Mouse (Mus musculus) lung, postnatal 0 days (tissue): ENCODE results near the gene Slc22a18. TPM values are rescaled to one million over a fixed set of nuclear protein-coding genes. Genes with fewer than 3 reads are reported as not detected.
A peak's percentile ranks its signal among the peaks of the same experiment; 100 is the strongest.

ENCODE experiments used
- ATAC-seq: fragments of 200-750 bp; cut with Nextera tagmentation; 2 replicates; pipeline ENCODE4 v1.8.0; 2017; ENCODE audit warnings: moderate library complexity
- DNase-seq: peaks from one replicate; pipeline ENCODE4 v3.0.0-alpha.2; 2016; ENCODE audit warnings: low spot score
- H3K27ac ChIP-seq: fragments of 300-500 bp; sonication (generic); 2 replicates; pipeline ENCODE4 v1.5.1; 2014; ENCODE audit warnings: antibody characterized with exemption, mild to moderate bottlenecking, low read length, mixed read lengths
- H3K27me3 ChIP-seq: fragments of 300-500 bp; sonication (generic); replicated peaks from 2 replicates; pipeline ENCODE4 v1.6.1; 2014; ENCODE audit warnings: low read length, mixed read lengths; ENCODE audit not compliant: insufficient read depth
- H3K36me3 ChIP-seq: fragments of 300-500 bp; sonication (generic); 2 replicates; pipeline ENCODE4 v1.6.1; 2014; ENCODE audit warnings: low read length, mixed read lengths; ENCODE audit not compliant: insufficient read depth
- H3K4me1 ChIP-seq: fragments of 300-500 bp; sonication (generic); 2 replicates; pipeline ENCODE4 v1.6.1; 2014; ENCODE audit warnings: antibody characterized with exemption, low read depth, low read length, mixed read lengths; ENCODE audit not compliant: insufficient read depth
- H3K4me2 ChIP-seq: fragments of 300-500 bp; sonication (generic); replicated peaks from 2 replicates; pipeline ENCODE4 v1.6.1; 2014; ENCODE audit warnings: low read depth, mild to moderate bottlenecking, low read length, moderate library complexity, mixed read lengths
- H3K4me3 ChIP-seq: fragments of 300-500 bp; sonication (generic); 2 replicates; pipeline ENCODE4 v1.5.1; 2014; ENCODE audit warnings: low read depth, low read length
- H3K9ac ChIP-seq: fragments of 300-500 bp; sonication (generic); replicated peaks from 2 replicates; pipeline ENCODE4 v1.6.1; 2014; ENCODE audit warnings: low read depth, mild to moderate bottlenecking
- H3K9me3 ChIP-seq: fragments of 300-500 bp; sonication (generic); 2 replicates; pipeline ENCODE4 v1.6.1; 2016; ENCODE audit warnings: low read length, mixed read lengths
- CTCF ChIP-seq: IDR thresholded peaks from 2 replicates; pipeline ENCODE4 v1.5.1; 2016; ENCODE audit warnings: antibody characterized with exemption, mild to moderate bottlenecking
- EP300 ChIP-seq: IDR thresholded peaks from 2 replicates; pipeline ENCODE4 v1.6.1; 2016; ENCODE audit warnings: antibody characterized with exemption, mild to moderate bottlenecking, control low read depth
- WGBS: fragments of 180-500 bp; shearing (Covaris S2); extraction: QIAGEN DNeasy Blood & Tissue Kit; methylation state at CpG from one replicate; pipeline ENCODE4 v1.1.7; 2014; 5-methylcytosine and 5-hydroxymethylcytosine counted together
- polyA plus RNA-seq: library from polyadenylated mRNA; unstranded; fragments of >200 nt; fragmentation: Nextera tagmentation; extraction: Ambion mirVana; gene quantifications from 2 replicates; pipeline ENCODE4 v1.2.1, GENCODE M21; 2015

Slc22a18 gene
- polyA plus RNA-seq, 1 experiment from 2014 or later: 4.4 TPM

DNA sequence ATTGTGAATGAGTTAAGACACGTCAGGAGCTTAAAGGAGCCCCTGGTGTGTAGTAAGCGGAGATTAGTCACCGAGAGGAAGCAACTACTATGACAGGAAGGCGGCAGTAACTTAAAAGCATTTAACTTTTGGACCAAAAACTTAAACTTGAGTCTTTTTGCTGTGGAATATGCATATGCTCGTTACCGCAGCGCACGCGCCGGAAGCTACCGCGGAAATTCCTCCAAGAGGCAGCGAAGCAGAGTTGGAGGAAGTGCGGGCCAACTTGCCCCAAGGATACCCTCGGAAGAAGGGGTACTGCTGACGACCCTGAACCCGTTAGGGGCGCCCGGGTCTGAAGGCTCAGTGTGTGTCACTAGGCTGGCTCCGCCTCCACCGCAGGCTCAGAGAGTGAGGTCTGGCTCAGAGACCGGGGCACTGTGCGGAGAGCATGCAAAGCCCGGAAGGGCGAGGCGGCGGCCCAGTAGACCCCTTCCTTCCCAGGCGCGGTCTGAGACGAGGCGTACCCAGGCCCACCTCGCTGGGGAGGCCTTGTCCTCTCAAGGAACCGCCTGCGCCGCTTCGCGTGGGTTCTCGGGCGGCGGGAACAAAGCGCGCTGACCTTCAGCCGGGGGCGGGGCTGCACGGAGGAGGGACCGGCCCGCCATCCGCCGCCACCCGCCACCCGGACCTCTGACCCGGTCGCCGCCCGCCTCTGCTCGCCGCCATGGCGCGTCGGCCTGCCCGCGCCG is 74.9 kb downstream of the Slc22a18 start:
- H3K36me3 ChIP-seq: no peaks in the 10 kb centered on the region
- no peaks in the 10 kb centered on the region for H3K27me3 ChIP-seq
- H3K9ac ChIP-seq: peak overlapping the region; percentile 79
- peak overlapping the region; percentile 93 for H3K27ac ChIP-seq
- TF ChIP-seq CTCF (no peak), EP300 (no peak)
- peaks cover 12% of the 10 kb centered on the region; the same call in 1 of the 2 replicates for H3K4me1 ChIP-seq
- peak overlapping the region; percentile 90 for H3K4me3 ChIP-seq
- peak; percentile 82 for DNase-seq
- WGBS: under 1% methylated on average over 40 of the region's 63 CpGs
- H3K4me2 ChIP-seq: peak overlapping the region; percentile 82
- no peaks in the 10 kb centered on the region for H3K9me3 ChIP-seq
- peak; percentile 83 for ATAC-seq

Other genes starting within 250 kb of the Slc22a18 start
- gene Cdkn1c, start 12.7 kb upstream of the Slc22a18 start, polyA plus RNA-seq: 207 and 220 TPM in 2 replicates
- gene Phlda2, start 29.4 kb downstream of the Slc22a18 start, polyA plus RNA-seq: 3.2 and 5.4 TPM in 2 replicates
- gene Nap1l4, start 75.4 kb downstream of the Slc22a18 start, polyA plus RNA-seq: 107 and 109 TPM in 2 replicates
- 24.4 and 26.4 TPM in 2 replicates for gene Cars, start 126.4 kb downstream of the Slc22a18 start, polyA plus RNA-seq
- 1.0 and 1.2 TPM in 2 replicates for gene Tnfrsf26, start 155.0 kb downstream of the Slc22a18 start, polyA plus RNA-seq
- gene Tnfrsf22, start 175.9 kb downstream of the Slc22a18 start, polyA plus RNA-seq: 4.6 and 5.3 TPM in 2 replicates
- 2.2 and 3.0 TPM in 2 replicates for gene Tnfrsf23, start 212.1 kb downstream of the Slc22a18 start, polyA plus RNA-seq